Mouse (Mus musculus): ENCODE data around the gene Syap1. TPM values are rescaled to one million over a fixed set of nuclear protein-coding genes. Genes with fewer than 3 reads are reported as not detected.
"Not testable (repeated sequence)": the region's sequence is repeated elsewhere in the genome, so short reads cannot be mapped to it uniquely, and the experiment has no call there.

Syap1 gene
- total and polyA plus RNA-seq, 2 experiments from 2014 or later = 42.2 to 48.2 TPM

DNA sequence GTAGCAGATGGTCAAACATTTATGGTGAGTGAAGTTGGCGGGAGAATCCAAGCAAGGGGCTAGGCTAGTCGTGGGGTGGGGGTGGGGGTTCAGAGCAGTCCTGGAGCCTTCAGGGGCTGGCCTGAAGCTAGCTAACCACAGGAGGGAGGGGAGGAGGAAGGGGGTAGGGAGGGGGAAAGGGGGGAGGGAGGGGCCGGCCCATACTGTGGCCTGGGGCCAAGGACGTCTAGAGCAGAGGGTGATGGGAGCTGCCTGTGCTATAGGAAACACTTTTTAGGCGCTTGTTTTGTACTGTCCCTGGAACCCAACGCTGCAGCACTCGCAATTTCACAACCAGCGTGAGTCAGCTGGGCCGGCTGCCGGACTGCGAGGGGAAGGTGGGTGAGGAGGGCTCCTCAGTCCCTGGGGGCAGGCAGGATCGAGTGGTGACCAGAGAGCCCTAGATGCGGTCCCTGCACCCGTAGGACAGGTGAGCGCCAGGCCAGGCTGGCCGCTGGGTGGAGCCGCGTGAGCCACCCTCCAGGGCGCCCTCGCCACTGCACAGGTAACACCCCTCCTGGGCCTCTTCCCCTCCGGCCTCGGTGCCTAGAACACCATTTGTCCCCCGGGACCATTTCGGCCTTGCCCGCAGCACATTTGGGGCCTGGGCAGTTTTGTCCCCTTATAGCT lies 13.3 kb upstream of the Syap1 start:
- Histone ChIP-seq H3K4me1 (ENCODE audit: insufficient read depth) (no peaks in the 10 kb centered on the region), H3K27ac (ENCODE audit: low read depth, low read length) (peak overlapping the region; percentile 75), H3K4me2 (ENCODE audit: low read depth) (peak overlapping the region; percentile 73), H3K27me3 (ENCODE audit: insufficient read depth, low read length) (no peaks in the 10 kb centered on the region), H3K9ac (peak overlapping the region; percentile 70), H3K36me3 (ENCODE audit: insufficient read depth) (no peaks in the 10 kb centered on the region), H3K4me3 (ENCODE audit: low read depth, low read length) (peak overlapping the region; percentile 49), H3K9me3 (ENCODE audit: low read length) (no peaks in the 10 kb centered on the region)
- DNase-seq (peak; percentile 39), ATAC-seq (peak; percentile 73)
- no peak for TF ChIP-seq CTCF (IDR thresholded peaks at IDR 0.05; ENCODE audit: low read depth)
- 27% methylated on average over 21 of the region's 25 CpGs for WGBS

GRCm38 (mm10) chrX:162900938-162901337 lies 12.7 kb upstream of the Syap1 start, which contains the start of gene Ctps2:
Gene Ctps2 (plus strand): TSS chrX:162901238.
- WGBS = 33% methylated on average over 4 of the region's 4 CpGs

GRCm38 (mm10) chrX:162888575-162889223 lies 452 bp upstream of the Syap1 start:
- ATAC-seq = peak; percentile 16; the same call in 1 of the 2 replicates

More at GRCm38 (mm10) chrX:162900938-162901337, 12.7 kb upstream of the Syap1 start, which contains the start of gene Ctps2:
- Histone ChIP-seq H3K9ac (peak within 1 kb of the TSS; percentile 70), H3K4me2 (ENCODE audit: low read depth) (peak within 1 kb of the TSS; percentile 73), H3K4me1 (ENCODE audit: insufficient read depth) (no peaks in the 10 kb centered on the region), H3K27me3 (ENCODE audit: insufficient read depth, low read length) (no peaks in the 10 kb centered on the region), H3K9me3 (ENCODE audit: low read length) (no peaks in the 10 kb centered on the region), H3K4me3 (ENCODE audit: low read depth, low read length) (peak within 1 kb of the TSS; percentile 49), H3K27ac (ENCODE audit: low read depth, low read length) (peak within 1 kb of the TSS; percentile 75), H3K36me3 (ENCODE audit: insufficient read depth) (no peaks in the 10 kb centered on the region)
- TF ChIP-seq CTCF (IDR thresholded peaks at IDR 0.05; ENCODE audit: low read depth) = no peak
- ATAC-seq (no peak), DNase-seq (no peak)

GRCm38 (mm10) chrX:162878236-162878635 lies 10.0 kb downstream of the Syap1 start:
- H3K27ac ChIP-seq (ENCODE audit: low read depth, low read length) = no peak overlapping the region
- H3K36me3 ChIP-seq (ENCODE audit: insufficient read depth) = 0 out of 2 replicates have a peak, but pooled peaks cover 4% of the 10 kb centered on the region
- DNase-seq (no peak), ATAC-seq (no peak)
- TF ChIP-seq CTCF (IDR thresholded peaks at IDR 0.05; ENCODE audit: low read depth) = no peak
- no peaks in the 10 kb centered on the region for H3K27me3 ChIP-seq (ENCODE audit: insufficient read depth, low read length)
- H3K9ac ChIP-seq = no peak overlapping the region
- H3K9me3 ChIP-seq (ENCODE audit: low read length) = no peaks in the 10 kb centered on the region
- no peaks in the 10 kb centered on the region for H3K4me1 ChIP-seq (ENCODE audit: insufficient read depth)
- 87% methylated on average over 3 of the region's 3 CpGs for WGBS
- no peak overlapping the region for H3K4me2 ChIP-seq (ENCODE audit: low read depth)
- H3K4me3 ChIP-seq (ENCODE audit: low read depth, low read length) = no peak overlapping the region

More at GRCm38 (mm10) chrX:162888575-162889223, 452 bp upstream of the Syap1 start:
- H3K4me3 ChIP-seq (ENCODE audit: low read depth, low read length) = peak overlapping the region; percentile 63; the same call in 1 of the 2 replicates
- H3K9me3 ChIP-seq (ENCODE audit: low read length); H3K4me1 ChIP-seq (ENCODE audit: insufficient read depth); H3K4me2 ChIP-seq (ENCODE audit: low read depth); DNase-seq; H3K27me3 ChIP-seq (ENCODE audit: insufficient read depth, low read length); H3K36me3 ChIP-seq (ENCODE audit: insufficient read depth); H3K9ac ChIP-seq; H3K27ac ChIP-seq (ENCODE audit: low read depth, low read length): not testable (repeated sequence)
- WGBS = 75% methylated on average over 8 of the region's 25 CpGs

- H3K4me3 ChIP-seq (ENCODE audit: low read depth, low read length) = no peak overlapping the region
- H3K36me3 ChIP-seq (ENCODE audit: insufficient read depth) = peaks cover 11% of the 10 kb centered on the region; the same call in 1 of the 2 replicates
- no peaks in the 10 kb centered on the region for H3K4me1 ChIP-seq (ENCODE audit: insufficient read depth)
- ATAC-seq (no peak), DNase-seq (no peak)
- H3K4me2 ChIP-seq (ENCODE audit: low read depth) = no peak overlapping the region
- 90% methylated on average over 2 of the region's 2 CpGs for WGBS
- no peak overlapping the region for H3K27ac ChIP-seq (ENCODE audit: low read depth, low read length)
- no peaks in the 10 kb centered on the region for H3K27me3 ChIP-seq (ENCODE audit: insufficient read depth, low read length)
- no peak for TF ChIP-seq CTCF (IDR thresholded peaks at IDR 0.05; ENCODE audit: low read depth)
- H3K9me3 ChIP-seq (ENCODE audit: low read length) = no peaks in the 10 kb centered on the region
- no peak overlapping the region for H3K9ac ChIP-seq
Measured at GRCm38 (mm10) chrX:162873761-162874160, 14.5 kb downstream of the Syap1 start.

DNA sequence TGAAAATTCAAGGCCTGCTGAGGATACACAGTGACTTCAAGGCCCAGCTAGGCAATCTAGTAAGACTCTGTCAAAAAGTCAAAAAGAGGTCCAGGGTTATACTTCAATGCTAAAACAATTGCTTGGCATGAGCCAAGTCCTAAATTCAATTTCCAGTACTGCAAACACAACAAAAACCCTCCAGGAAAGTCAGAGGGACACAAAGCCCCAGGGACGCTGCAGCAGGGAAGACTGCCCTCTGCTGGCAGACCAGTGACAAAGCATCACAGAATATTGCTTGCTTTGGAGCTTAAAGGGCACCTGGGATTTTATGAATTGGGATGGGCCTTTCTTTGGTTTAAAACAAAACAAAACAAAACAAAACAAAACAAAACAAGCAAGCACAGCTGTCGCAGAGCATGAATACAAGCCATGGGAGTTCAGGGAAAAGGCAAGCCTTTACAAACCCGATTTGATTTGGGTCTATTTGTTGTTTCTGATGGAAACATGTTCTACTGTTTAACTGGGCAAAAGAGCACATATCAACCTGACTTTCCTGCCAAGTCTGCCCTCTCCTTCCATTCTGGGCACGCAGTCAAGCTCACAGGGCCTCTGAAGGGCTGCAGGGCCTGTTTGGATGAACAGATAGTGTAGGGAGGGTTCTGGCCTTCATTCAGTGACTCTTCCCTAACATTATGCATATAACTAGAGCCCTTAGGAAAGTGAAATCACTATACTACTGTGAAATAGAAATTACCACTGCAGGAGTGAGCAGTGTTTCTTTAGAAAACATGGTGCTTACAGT lies 16.3 kb downstream of the Syap1 start:
- TF ChIP-seq CTCF (IDR thresholded peaks at IDR 0.05; ENCODE audit: low read depth) = peak; percentile 74
- H3K36me3 ChIP-seq (ENCODE audit: insufficient read depth) = peaks cover 7% of the 10 kb centered on the region; the same call in 1 of the 2 replicates
- no peak for ATAC-seq
- H3K27ac ChIP-seq (ENCODE audit: low read depth, low read length) = no peak overlapping the region
- H3K27me3 ChIP-seq (ENCODE audit: insufficient read depth, low read length) = no peaks in the 10 kb centered on the region
- 39% methylated on average over 4 of the region's 4 CpGs for WGBS
- no peak overlapping the region for H3K9ac ChIP-seq
- H3K4me2 ChIP-seq (ENCODE audit: low read depth) = no peak overlapping the region
- no peaks in the 10 kb centered on the region for H3K4me1 ChIP-seq (ENCODE audit: insufficient read depth)
- DNase-seq = peak; percentile 22
- no peak overlapping the region for H3K4me3 ChIP-seq (ENCODE audit: low read depth, low read length)
- H3K9me3 ChIP-seq (ENCODE audit: low read length) = no peaks in the 10 kb centered on the region

Measured in forebrain, postnatal 0 days (tissue).